In the genomic region with DNA sequence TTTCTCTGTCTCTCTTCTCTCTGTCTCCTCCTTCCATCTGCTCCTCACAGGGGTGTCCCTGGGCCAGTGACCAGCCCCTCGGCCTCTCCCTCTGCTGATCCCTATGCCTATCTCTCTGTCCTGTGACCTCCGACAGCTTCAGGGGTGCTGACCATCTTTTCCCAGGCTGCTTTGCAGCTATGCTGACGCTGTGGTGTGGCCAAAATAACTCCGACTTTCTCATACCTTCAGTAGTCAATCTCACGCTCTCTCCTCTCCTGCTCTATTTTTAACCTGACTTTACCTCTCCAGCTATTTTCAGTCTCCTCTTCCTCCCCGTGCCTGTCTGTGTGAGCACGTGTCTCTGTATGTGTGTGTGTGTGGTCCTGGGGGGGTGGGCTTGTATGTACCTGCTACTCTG, we compare ENCODE assay signal across 30 mouse cellular contexts. TPM values are rescaled to one million over a fixed set of nuclear protein-coding genes. Genes with fewer than 3 reads are reported as not detected.
DNase-seq lines count a peak whose midpoint lies in the region; ATAC-seq and TF ChIP-seq lines count a peak whose summit lies in the region.
"Had no signal": no experiment of that assay in that cellular context is flagged by ENCODE, and none has a peak within 500 bp of the region (broad histone marks: within the 10 kb centered on the region; RNA-seq: fewer than 3 reads in every experiment).

No protein-coding gene starts in this region.

- no peak for TF ChIP-seq CTCF in stomach, postnatal 0 days (IDR thresholded peaks at IDR 0.05; ENCODE audit: low read depth)

- ATAC-seq in megakaryocyte, adult 5-6 weeks (ENCODE audit: poor library complexity, severe bottlenecking), result no peak
- 0 out of 2 replicates have a peak, but pooled peaks have one; percentile 7 for ATAC-seq in heart, embryonic 16.5 days (replicated peaks; ENCODE audit: extremely low read depth, insufficient read depth, low FRiP score)
- ATAC-seq in monocyte, adult 5-6 weeks (replicated peaks; ENCODE audit: insufficient number of reproducible peaks, low FRiP score, low TSS enrichment, poor library complexity, severe bottlenecking), result no peak
- ATAC-seq in stomach, postnatal 0 days (ENCODE audit: low FRiP score, low TSS enrichment), result no peak
- ATAC-seq: CD4-positive, CD25-positive, alpha-beta regulatory T cell, adult 4 months; forebrain, embryonic 15.5 days; inflammation-experienced regulatory T-cells, adult 6 months; liver, postnatal 0 days; lung, postnatal 0 days; Patski had no signal

- H3K4me3 ChIP-seq in megakaryocyte, embryonic 14.5 days (replicated peaks), result peak overlapping the region; percentile 30
- no peak overlapping the region for H3K4me3 ChIP-seq in heart, embryonic 10.5 days
- no peak overlapping the region for H3K4me3 ChIP-seq in heart, embryonic 16.5 days (ENCODE audit: low read length)
- no peak overlapping the region for H3K4me3 ChIP-seq in stomach, postnatal 0 days (ENCODE audit: low read depth, low read length)
- H3K4me3 ChIP-seq: embryonic facial prominence, embryonic 13.5 days; erythroblast, embryonic 14.5 days; forebrain, embryonic 15.5 days; limb, embryonic 12.5 days; midbrain, embryonic 12.5 days; myocyte; neural tube, embryonic 13.5 days had no signal

- H3K9me3 ChIP-seq in megakaryocyte, embryonic 14.5 days, result no peaks in the 10 kb centered on the region
- no peaks in the 10 kb centered on the region for H3K9me3 ChIP-seq in heart, embryonic 10.5 days
- no peaks in the 10 kb centered on the region for H3K9me3 ChIP-seq in heart, embryonic 16.5 days (replicated peaks; ENCODE audit: control insufficient read depth, low read length)
- H3K9me3 ChIP-seq in stomach, postnatal 0 days (ENCODE audit: control insufficient read depth, low read length), result no peaks in the 10 kb centered on the region
- H3K9me3 ChIP-seq: embryonic facial prominence, embryonic 13.5 days; forebrain, embryonic 15.5 days; limb, embryonic 12.5 days; midbrain, embryonic 12.5 days; neural tube, embryonic 13.5 days had no signal

- peak overlapping the region; percentile 56; the same call in 1 of the 2 replicates for H3K27ac ChIP-seq in heart, embryonic 10.5 days
- H3K27ac ChIP-seq in heart, embryonic 16.5 days (ENCODE audit: low read length), result peak overlapping the region; percentile 75
- no peak overlapping the region for H3K27ac ChIP-seq in stomach, postnatal 0 days (replicated peaks)
- H3K27ac ChIP-seq: embryonic facial prominence, embryonic 13.5 days; forebrain, embryonic 15.5 days; hindbrain, embryonic 14.5 days; limb, embryonic 12.5 days; macrophage; midbrain, embryonic 12.5 days; neural tube, embryonic 13.5 days had no signal

- peak; percentile 95 for DNase-seq in heart, adult 11 months
- DNase-seq in heart, postnatal 10 days, result no peak
- no peak for DNase-seq in heart, embryonic 10.5 days (ENCODE audit: low spot score)
- no peak for DNase-seq in stomach, postnatal 0 days (ENCODE audit: low spot score)
- DNase-seq: adrenal gland, postnatal 36 days; cerebellum, adult 11 months; gastrocnemius, postnatal 10 days; kidney, adult 18-20 months; kidney, postnatal 10 days; liver, postnatal 0 days; retina, postnatal 1 day had no signal

- 39% methylated on average over 7 of the region's 7 CpGs for WGBS in heart, embryonic 10.5 days
- 39% methylated on average over 7 of the region's 7 CpGs for whole genome bisulfite sequencing in heart, embryonic 16.5 days
- 78% methylated on average over 7 of the region's 7 CpGs for WGBS in stomach, postnatal 0 days

- intact Hi-C loops in heart, postnatal 10 days (cut with DNase I), result loop anchor here (2.0 kb wide), 1 partner anchor 16 kb away; no protein-coding TSS in a partner anchor

- no peak overlapping the region; the same call in 1 of the 2 replicates for H3K9ac ChIP-seq in heart, embryonic 16.5 days (ENCODE audit: low read length)
- H3K9ac ChIP-seq in stomach, postnatal 0 days (ENCODE audit: low read length), result no peak overlapping the region
- H3K9ac ChIP-seq: embryonic facial prominence, embryonic 13.5 days; forebrain, embryonic 15.5 days; hindbrain, embryonic 14.5 days; limb, embryonic 12.5 days; liver, postnatal 0 days; midbrain, embryonic 12.5 days; neural tube, embryonic 13.5 days had no signal

- H3K4me2 ChIP-seq in heart, embryonic 16.5 days (ENCODE audit: low read depth, low read length), result peak overlapping the region; percentile 13; the same call in 1 of the 2 replicates
- H3K4me2 ChIP-seq in stomach, postnatal 0 days (replicated peaks; ENCODE audit: low read depth), result no peak overlapping the region
- H3K4me2 ChIP-seq: embryonic facial prominence, embryonic 13.5 days; forebrain, embryonic 15.5 days; hindbrain, embryonic 14.5 days; limb, embryonic 12.5 days; liver, embryonic 11.5 days; midbrain, embryonic 12.5 days; neural tube, embryonic 13.5 days had no signal

- no peaks in the 10 kb centered on the region for H3K36me3 ChIP-seq in megakaryocyte, embryonic 14.5 days (replicated peaks; ENCODE audit: low read length)
- H3K36me3 ChIP-seq in heart, embryonic 10.5 days, result no peaks in the 10 kb centered on the region
- no peaks in the 10 kb centered on the region for H3K36me3 ChIP-seq in heart, embryonic 16.5 days (ENCODE audit: control insufficient read depth, insufficient read depth)
- no peaks in the 10 kb centered on the region for H3K36me3 ChIP-seq in stomach, postnatal 0 days (ENCODE audit: control insufficient read depth, insufficient read depth, low read length)
- H3K36me3 ChIP-seq: embryonic facial prominence, embryonic 13.5 days; forebrain, embryonic 15.5 days; limb, embryonic 12.5 days; midbrain, embryonic 12.5 days; neural tube, embryonic 13.5 days had no signal

- TF ChIP-seq EP300 in stomach, postnatal 0 days (optimal IDR thresholded peaks at IDR 0.05), result no peak

- H3K27me3 ChIP-seq in megakaryocyte, embryonic 14.5 days (replicated peaks), result peaks cover 92% of the 10 kb centered on the region
- peaks cover 76% of the 10 kb centered on the region for H3K27me3 ChIP-seq in heart, embryonic 10.5 days (ENCODE audit: insufficient read depth, poor library complexity, severe bottlenecking)
- H3K27me3 ChIP-seq in heart, embryonic 16.5 days (ENCODE audit: control insufficient read depth, insufficient read depth, low read length), result no peaks in the 10 kb centered on the region
- no peaks in the 10 kb centered on the region for H3K27me3 ChIP-seq in stomach, postnatal 0 days (ENCODE audit: control insufficient read depth, insufficient read depth, low read length)
- H3K27me3 ChIP-seq: forebrain, embryonic 15.5 days had no signal

- H3K4me1 ChIP-seq in megakaryocyte, embryonic 14.5 days, result peaks cover 5% of the 10 kb centered on the region
- peaks cover 51% of the 10 kb centered on the region for H3K4me1 ChIP-seq in heart, embryonic 10.5 days
- H3K4me1 ChIP-seq in heart, embryonic 16.5 days (ENCODE audit: control insufficient read depth, insufficient read depth, low read length), result peaks cover 30% of the 10 kb centered on the region
- 0 out of 2 replicates have a peak, but pooled peaks cover 4% of the 10 kb centered on the region for H3K4me1 ChIP-seq in stomach, postnatal 0 days (replicated peaks; ENCODE audit: control insufficient read depth, insufficient read depth)

RNA-seq across cellular contexts. Expression of a gene that starts 24.0 kb away (rescaled TPM):
- 1 to 10 TPM; 2.2 to 7.3 TPM for total RNA-seq in heart, postnatal 10 days (2021)
- 0.12 TPM in 1 of 2 replicates, not detected in the other for polyA plus RNA-seq in megakaryocyte, embryonic 14.5 days (2012; ENCODE audit: insufficient read depth, low replicate concordance)
- not detected in 2 replicates for total RNA-seq in megakaryocyte, adult 5-6 weeks (2015)
- total RNA-seq in megakaryocyte, adult 5-6 weeks (2017), result not detected in 2 replicates
- 0.06 and 0.18 TPM in 2 replicates for polyA plus RNA-seq in heart, embryonic 10.5 days (2016; fragmentation: Nextera tagmentation; extraction: Ambion mirVana)
- polyA plus RNA-seq in heart, embryonic 16.5 days (2015; fragmentation: Nextera tagmentation; extraction: Ambion mirVana), result 0.21 and 0.31 TPM in 2 replicates
- total RNA-seq in monocyte, adult 5-6 weeks (2017), result 0.21 to 0.29 TPM in 2 of 3 replicates, not detected in the other
- 2.8 and 3.3 TPM in 2 replicates for polyA plus RNA-seq in stomach, postnatal 0 days (2015; fragmentation: Nextera tagmentation; extraction: Ambion mirVana)
- total RNA-seq: granulocyte monocyte progenitor cell, adult 5-6 weeks had no signal
- polyA plus RNA-seq: CD4-positive, CD25-positive, alpha-beta regulatory T cell, adult 4 months; erythroblast, embryonic 14.5 days; inflammation-experienced regulatory T-cells, adult 6 months; liver, embryonic 11.5 days; liver, postnatal 0 days had no signal

RNA-seq across cellular contexts. Expression of a gene that starts 44.3 kb away (rescaled TPM):
- total RNA-seq in heart, postnatal 10 days (2021), result 10 to 100 TPM; 34.3 to 36.2 TPM
- not detected in 2 replicates for polyA plus RNA-seq in megakaryocyte, embryonic 14.5 days (2012; ENCODE audit: insufficient read depth, low replicate concordance)
- not detected in 2 replicates for total RNA-seq in megakaryocyte, adult 5-6 weeks (2015)
- not detected in 2 replicates for total RNA-seq in megakaryocyte, adult 5-6 weeks (2017)
- polyA plus RNA-seq in heart, embryonic 10.5 days (2016; fragmentation: Nextera tagmentation; extraction: Ambion mirVana), result 0.16 and 0.35 TPM in 2 replicates
- polyA plus RNA-seq in heart, embryonic 16.5 days (2015; fragmentation: Nextera tagmentation; extraction: Ambion mirVana), result 0.49 and 0.80 TPM in 2 replicates
- total RNA-seq in monocyte, adult 5-6 weeks (2017), result not detected in 3 replicates
- 2.7 and 4.3 TPM in 2 replicates for polyA plus RNA-seq in stomach, postnatal 0 days (2015; fragmentation: Nextera tagmentation; extraction: Ambion mirVana)
- total RNA-seq: granulocyte monocyte progenitor cell, adult 5-6 weeks had no signal
- polyA plus RNA-seq: CD4-positive, CD25-positive, alpha-beta regulatory T cell, adult 4 months; erythroblast, embryonic 14.5 days; macrophage had no signal

RNA-seq across cellular contexts. Expression of a gene that starts 49.5 kb away (rescaled TPM):
- total RNA-seq in heart, postnatal 10 days (2021), result under 1 TPM; 0.40 to 0.93 TPM
- polyA plus RNA-seq in megakaryocyte, embryonic 14.5 days (2012; ENCODE audit: insufficient read depth, low replicate concordance), result 2.2 and 23.1 TPM in 2 replicates
- 0.29 TPM in 1 of 2 replicates, not detected in the other for total RNA-seq in megakaryocyte, adult 5-6 weeks (2015)
- 0.37 TPM in 1 of 2 replicates, not detected in the other for total RNA-seq in megakaryocyte, adult 5-6 weeks (2017)
- not detected in 2 replicates for polyA plus RNA-seq in heart, embryonic 10.5 days (2016; fragmentation: Nextera tagmentation; extraction: Ambion mirVana)
- polyA plus RNA-seq in heart, embryonic 16.5 days (2015; fragmentation: Nextera tagmentation; extraction: Ambion mirVana), result 0.13 and 1.00 TPM in 2 replicates
- total RNA-seq in monocyte, adult 5-6 weeks (2017), result 0.67 TPM in 1 of 3 replicates, not detected in the others
- polyA plus RNA-seq in stomach, postnatal 0 days (2015; fragmentation: Nextera tagmentation; extraction: Ambion mirVana), result 0.15 and 0.16 TPM in 2 replicates
- polyA plus RNA-seq: limb, embryonic 12.5 days; macrophage had no signal
